Mouse (Mus musculus): ENCODE results near the gene Chd6.
"Not testable (repeated sequence)": the region's sequence is repeated elsewhere in the genome, so short reads cannot be mapped to it uniquely, and the experiment has no call there.

Gene Chd6

DNA sequence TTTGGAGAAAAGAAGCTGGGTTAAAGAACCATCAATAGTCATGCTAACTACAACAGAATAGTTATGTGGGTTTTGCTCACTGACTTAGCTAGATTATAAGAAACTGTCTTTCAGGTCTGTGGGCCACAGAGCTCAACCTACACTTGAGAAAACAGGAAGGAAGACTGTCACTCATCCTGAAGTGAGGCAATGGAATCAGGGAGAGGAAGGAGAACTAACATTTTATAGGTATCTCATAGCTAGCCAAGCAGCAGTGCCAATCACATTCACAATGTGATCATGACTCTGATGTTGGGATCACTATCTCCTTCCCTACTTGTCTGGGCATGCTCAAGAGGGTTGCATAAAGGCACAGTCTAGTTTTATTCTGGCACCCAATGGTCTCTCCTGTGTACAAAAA, 121.4 kb downstream of the Chd6 start:
- DNase-seq (ENCODE audit: low spot score), result no peak

DNA sequence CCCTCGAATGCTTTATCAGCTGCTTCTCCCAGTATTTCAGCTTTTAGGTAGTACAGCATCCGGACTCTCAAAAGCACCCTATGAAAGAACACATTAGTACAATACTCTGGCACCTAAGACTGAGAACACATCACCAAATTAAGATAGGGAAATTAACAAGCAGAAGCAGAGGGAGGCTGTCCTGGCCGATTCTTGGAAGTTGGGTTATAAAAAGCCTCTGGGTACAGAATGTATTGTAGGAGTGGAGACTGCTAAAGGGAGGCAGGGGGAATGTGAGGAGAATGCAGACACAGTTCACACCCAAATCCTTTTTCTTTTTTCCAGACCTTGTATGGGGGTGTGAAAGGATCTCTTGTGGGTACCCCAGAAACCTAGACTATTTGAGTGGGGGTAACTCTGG, 126.2 kb downstream of the Chd6 start:
- no peak for DNase-seq (ENCODE audit: low spot score)

DNA sequence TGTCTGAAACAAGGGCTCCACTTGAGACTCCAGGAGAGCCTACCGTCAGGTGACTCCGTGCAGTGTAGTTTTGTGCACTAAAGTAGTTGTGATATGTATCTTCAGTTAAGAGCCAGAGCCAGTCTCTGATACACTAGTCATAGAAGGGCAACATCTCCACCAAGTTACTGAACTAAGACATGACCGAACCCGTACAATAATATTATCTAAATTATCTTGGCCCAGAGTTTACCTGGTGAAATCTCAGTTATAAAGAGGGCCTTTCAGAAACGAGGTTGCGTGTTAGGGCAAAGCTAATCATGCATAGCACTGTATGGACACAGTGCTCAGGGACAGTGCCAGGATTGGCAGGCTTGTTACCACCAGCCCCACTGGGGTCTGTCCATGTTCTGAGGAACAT, 127.1 kb downstream of the Chd6 start:
- DNase-seq (ENCODE audit: low spot score), result no peak

DNA sequence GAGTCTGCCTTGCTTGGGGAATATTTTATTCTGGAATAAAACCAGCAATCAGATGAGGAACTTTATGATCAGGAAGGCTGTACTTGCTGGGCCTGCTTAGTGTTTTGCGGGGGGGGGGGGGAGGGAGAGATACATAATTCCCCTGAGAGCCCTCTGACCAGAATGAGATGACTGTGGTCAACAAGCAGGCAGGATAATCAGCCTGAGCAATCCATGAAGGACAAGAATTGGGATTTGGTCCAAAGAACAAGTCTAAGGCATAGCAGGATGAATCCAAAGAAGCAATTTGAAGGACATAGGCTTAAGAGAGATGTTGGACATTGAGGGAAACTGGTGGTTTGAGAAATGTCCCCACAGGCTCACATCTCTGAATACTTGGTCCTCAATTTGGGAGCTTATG, 130.2 kb downstream of the Chd6 start:
- no peak for DNase-seq (ENCODE audit: low spot score)

DNA sequence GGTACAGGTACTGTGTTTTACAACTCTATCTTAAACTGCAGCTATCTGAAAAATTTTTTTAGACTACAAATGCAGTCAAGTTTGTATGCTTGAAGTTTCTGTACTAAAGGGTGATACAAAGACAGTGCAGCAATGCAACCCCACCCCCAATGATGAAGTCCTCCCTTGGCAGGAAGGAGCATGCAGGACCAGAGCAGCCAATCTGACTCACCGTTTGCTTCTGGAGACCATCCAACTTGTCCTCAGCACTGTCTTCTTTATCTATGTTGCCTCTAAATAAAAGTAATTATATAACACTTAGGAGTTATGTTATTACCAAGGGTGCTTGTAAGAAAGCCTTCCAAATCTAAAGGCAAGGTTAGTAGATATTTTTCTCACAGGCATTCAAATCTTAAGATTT, 131.6 kb downstream of the Chd6 start:
- no peak for DNase-seq (ENCODE audit: low spot score)

DNA sequence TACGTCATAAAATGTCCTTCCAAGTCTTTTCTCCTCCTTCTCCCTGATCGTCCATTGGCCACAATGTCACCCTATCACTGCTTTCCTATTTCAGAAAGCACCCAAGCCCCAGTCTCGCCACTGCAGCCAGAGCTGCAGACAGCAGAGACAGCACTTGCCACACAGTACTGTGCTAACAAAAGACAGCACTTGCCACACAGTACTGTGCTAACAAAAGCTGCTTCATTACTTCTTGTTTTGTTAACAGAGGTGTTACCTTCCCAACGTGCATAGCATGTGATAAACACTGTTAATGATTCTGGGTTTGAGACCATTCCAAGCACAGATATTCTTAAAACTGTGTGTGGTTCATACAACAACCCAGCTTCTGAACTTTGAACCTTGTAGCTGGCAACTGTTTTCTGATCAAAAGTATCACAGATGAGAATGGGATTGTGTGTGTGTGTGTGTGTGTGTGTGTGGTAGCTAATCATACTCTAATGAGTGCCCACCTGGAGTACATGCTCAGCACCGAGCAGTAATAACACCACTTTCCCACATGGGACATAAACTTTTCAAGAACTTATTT, 135.1 kb downstream of the Chd6 start:
- no peak for DNase-seq (ENCODE audit: low spot score)

DNA sequence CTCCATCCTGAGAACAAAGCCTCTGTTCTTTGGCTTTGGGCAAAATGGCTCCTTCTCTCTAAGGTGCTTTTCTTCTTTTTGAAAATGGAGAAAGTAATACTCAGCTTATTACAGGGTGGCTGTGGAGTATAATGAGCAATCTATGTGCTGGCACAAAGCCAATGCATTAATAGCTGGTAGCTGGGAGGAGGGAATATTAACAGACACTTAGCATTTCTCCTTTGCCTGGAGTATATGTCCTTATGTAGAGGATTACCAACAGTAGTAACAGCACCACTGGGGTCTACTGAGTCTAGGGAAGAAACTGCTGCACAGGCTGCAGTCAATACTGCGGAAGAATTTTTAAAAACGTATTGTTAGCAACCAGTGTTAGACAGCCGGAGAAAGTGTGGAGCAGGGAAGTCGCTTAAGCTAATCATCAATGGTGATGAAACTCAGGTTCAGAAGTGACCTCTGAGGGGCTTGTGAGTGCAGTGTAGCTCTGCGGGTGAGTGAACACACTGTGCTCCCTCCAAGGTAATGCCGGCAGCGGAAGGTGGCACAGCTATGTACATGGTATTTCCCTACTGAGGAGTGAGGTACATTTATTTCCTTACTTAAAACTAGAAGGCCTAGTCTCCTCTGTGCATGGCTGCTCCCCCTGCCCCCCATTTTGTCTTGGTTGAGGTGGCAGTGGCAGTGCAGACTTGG, 136.6 kb downstream of the Chd6 start:
- DNase-seq (ENCODE audit: low spot score), result no peak

DNA sequence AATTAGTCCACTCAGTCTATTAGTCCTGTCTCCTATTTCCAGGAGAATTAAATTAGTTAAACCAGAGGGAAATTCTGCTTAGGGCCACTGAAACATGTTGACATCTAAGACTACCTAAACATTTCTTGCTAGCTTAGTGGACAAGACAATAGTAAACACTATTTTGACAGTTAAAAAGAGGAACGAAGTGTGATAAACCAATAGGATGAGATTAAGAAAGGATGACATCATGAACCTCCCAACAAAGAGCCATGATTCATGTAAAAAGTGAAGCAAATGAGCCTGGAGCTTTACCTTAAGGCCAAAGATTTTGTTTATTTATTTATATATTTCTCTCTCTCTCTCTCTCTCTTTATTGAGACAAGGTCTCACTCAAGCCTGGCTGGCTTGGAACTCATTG, 146.7 kb downstream of the Chd6 start:
- no peak for DNase-seq (ENCODE audit: low spot score)

DNA sequence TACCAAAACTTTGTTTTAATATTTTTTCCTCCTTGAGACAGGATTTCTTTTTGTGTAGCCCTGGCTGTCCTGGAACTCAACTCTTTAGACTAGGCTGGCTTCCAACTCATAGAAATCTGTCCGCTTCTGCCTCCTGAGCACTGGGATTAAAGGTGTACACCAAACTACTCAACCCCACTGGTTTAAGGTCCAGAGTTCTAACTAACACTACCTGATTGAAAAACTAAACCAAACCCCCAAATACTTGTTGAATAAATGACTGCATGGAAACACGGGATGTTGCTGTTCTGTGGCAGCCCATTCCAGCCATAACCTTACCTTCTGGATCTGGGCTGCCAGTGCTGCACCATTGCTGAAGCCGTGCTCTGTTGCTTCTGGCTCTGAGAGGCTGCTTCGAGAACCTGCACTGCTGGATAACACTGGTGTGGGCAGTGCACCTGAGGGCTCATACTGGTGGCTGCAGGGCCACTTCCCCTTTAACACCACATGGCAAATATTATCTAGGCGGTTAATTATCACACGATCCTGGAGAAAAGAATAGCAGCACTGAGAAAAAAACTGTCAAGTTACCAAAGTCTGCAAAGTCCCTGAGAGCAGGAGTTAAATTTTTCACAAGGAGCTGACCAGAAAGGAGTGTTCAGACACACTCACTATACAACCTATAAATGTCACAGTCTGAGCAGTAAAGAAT, 147.8 kb downstream of the Chd6 start:
- no peak for DNase-seq (ENCODE audit: low spot score)

DNA sequence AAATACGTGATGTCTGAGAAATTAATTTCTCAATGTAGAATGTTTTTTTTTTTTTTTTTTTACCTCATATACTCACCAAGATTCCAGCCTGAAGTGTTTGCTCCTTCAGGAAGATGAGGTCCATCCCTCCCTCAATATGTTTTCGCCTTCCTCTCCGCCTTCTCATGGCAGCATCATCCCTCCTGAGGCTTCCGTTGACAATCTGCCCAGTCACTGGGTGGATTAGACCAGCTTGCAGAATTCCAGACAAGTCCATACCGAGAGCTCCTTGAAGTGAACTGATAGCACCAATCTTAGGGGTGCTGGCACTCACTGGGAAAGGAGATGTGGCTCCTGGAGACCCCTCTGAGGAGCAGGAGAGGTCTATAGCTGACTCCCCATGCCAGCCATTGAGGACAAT, 149.0 kb downstream of the Chd6 start:
- DNase-seq (ENCODE audit: low spot score), result no peak

DNA sequence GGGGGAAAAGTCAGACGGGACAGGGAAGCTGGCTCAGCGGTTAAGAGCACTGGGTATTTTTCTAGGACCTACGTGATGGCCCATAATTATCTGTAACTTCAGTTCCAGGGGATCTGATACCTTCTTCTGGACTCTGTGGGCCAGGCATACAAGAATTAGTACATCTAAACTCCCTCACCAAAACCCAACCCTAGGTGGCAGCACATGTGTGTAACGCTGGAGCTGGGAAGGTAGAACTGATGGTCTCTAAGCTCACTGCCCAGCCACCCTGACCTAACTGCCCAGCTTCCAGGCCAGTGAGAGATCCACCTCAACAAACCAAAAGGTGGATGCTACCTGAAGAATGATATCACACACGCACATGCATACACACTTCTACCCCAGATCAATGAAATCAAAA, 150.1 kb downstream of the Chd6 start:
- DNase-seq (ENCODE audit: low spot score), result no peak

DNA sequence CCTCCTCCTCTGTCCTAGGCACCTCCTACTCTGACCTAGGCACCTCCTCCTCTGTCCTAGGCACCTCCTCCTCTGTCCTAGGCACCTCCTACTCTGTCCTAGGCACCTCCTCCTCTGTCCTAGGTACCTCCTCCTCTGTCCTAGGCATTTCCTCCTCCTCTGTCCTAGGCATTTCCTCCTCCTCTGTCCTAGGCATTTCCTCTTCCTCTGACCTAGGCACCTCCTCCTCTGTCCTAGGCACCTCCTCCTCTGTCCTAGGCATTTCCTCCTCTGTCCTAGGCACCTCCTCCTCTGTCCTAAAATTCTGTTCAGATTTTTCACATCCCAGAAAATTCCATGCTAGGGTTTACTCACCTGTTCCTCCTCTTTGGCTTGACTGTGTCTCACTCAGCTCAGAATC, 151.1 kb downstream of the Chd6 start:
- DNase-seq (ENCODE audit: low spot score), result not testable (repeated sequence)

DNA sequence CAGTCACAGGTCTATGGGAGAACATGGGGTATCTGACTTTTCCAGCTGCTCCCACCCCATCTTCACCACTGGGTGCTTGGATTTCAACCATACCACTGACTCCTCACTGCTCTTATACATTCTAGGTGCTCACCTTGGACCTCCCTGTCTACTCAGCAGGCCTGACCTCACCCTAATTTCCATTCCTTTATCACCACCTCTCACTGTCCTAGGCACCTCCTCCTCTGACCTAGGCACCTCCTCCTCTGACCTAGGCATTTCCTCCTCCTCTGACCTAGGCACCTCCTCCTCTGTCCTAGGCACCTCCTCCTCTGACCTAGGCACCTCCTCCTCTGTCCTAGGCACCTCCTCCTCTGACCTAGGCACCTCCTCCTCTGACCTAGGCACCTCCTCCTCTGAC, 151.6 kb downstream of the Chd6 start:
- not testable (repeated sequence) for DNase-seq (ENCODE audit: low spot score)

DNA sequence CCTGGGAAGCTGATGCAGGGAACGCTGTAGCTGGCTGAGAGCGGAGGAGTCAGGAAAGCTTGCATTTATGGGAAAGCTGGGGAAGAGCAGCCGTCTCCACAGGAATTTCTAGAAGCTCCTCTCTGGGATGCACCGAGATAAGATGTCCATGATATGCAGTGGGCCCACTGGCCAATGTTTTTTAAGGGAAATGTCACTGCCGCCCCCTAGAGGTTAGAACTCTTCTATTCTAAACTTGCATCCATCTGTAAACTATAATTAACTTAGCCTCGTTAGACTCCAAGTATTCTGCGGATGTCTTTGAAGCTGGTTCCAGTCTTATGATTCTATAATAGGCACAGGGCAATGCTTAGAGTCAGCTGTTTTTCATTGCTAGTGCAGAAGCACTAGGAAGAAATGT, 153.5 kb downstream of the Chd6 start:
- no peak for DNase-seq (ENCODE audit: low spot score)

DNA sequence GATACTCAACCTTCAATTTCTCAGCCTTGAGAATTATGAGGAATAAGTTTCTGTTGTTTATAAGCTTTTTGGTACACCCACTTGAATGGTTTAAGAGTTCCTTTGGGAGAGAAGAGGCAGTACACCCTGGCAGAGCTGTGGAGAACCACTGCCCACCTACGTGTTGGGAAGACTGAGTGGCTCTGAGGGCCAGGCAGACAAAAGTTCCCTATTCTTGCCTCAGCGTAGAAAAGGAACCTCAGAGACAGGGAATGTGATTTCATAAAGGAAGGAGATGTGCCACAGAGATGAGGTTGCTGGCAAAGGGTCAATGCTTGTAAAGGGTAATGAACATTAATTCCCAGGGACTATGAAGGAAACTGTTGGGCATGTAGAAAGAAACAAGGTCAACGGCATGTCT, 154.3 kb downstream of the Chd6 start:
- no peak for DNase-seq (ENCODE audit: low spot score)

DNA sequence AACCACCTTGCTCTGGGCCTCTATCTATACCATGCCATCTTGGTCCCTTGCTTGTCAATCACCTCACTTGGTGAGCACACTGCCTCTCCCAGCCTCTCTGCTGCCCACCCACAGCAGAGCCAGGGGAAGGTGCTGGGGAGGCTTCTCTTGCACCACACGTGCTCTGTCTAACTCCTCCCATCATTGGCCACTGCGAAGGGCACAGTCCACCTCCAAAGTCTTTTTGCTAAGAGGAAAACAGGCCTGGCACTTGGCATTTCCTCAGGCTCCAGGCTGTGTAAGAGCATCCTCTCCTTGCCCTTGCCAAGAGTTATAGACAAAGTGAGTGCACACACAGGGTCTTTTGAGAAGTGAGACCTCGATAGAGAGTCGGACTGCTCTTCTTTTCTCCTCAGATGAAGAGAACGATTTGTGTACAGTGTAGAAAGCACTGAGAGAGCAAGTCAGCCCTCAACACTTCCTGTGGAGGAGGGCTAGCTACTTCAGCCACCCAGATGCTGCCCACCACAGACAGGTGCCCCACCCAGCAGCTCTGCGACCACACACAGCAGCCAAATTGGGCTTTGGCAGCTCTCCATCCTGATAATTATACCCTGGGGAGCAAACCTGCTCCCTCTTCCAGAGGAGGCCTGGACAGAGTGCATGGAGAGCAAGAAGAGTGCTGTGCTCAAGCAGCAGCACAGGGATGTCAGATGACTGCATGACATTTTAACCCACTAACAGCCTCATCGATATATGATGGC, 155.6 kb downstream of the Chd6 start:
- no peak for DNase-seq (ENCODE audit: low spot score)

DNA sequence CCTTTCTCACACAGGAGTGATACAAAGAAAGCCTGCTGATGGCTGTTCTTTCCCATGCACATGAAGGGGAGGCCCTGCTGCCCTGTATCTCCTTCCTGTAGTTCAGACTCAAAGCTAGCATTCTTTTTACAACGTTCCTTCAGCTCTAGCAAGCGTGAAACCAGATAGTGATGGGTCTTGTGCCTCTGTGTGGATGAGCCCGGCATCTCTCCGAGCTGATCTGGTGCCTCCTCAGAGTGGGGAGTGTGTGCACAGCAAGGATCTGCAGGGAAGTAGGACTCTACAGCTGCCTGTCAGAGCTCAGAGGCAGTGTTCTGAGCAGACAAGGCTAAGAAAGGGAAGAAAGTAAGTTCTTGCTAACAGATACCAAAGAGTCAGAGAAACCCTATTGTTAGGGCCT, 157.3 kb downstream of the Chd6 start:
- no peak for DNase-seq (ENCODE audit: low spot score)

DNA sequence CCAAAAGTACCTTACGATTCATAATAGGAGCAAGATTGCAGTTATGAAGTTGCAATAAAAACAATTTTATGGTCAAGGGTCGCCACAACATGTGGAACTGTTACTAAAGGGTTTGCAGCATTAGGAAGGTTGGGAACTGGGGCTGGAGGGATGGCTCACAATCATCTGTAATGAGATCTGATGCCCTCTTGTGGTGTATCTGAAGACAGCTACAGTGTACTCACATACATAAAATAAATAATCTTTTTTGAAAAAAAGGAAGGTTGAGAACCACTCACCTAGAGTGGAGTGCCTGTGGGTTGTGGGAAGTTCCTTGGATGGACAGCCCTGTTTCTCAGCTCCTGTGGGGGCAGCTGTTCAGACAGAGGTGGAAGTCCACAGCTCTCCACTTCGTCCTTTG, 166.4 kb downstream of the Chd6 start:
- no peak for DNase-seq (ENCODE audit: low spot score)

DNA sequence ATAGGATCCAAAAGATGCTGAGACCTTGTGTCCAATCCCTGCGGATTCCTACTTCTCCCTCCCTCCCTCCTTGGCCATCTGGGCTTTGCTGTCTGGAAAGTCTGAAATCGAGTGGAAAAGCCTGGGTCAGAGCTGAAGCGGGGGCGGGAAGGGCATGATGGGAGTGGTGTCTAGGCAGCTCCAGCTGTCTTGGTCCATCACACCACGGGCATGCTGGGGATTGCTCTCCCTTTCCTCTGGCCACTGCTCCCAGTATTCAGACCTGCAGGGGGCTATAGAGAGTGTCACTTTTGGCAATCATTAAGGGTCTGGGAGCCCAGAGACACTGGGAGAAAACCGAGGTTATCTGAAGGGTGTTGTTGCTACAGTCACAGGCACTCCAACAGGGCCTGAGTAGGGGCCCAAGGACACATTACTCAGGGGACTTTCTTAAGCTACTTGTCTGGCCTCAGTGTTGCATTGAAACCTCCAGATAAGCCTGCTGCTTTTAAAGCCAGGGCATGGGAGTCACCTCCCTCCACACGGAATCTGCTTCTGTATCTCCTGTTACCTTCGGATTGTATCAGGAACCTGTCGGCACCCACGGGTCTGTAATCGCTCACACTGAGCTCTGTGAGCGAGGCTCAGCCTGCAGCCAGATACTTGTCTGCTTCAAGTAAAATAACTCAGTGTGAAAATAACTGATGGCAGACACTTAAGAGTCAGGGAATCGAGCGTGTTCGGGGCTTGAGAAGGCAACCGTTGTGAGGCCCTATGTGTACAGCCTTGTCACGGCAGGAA, 167.8 kb downstream of the Chd6 start:
- DNase-seq (ENCODE audit: low spot score), result no peak

DNA sequence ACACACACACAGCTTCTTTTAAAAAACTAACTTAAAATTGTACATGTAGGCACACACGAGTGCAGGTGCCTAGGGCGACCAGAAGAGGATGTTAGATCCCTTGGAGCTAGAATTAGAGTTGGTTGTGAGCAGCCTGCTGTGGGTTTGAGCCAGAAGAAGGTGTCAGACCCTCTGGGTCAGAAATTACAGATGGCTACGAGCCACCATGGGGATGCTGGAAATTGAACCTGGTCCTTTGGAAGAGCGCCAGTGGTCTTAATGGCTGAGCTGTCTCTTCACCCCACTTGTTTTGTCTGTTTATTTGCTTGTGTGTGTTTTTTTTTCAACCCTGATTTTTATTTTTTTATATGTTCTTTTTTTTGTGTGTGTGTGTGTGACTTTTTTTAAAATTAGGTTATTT, 174.4 kb downstream of the Chd6 start:
- no peak for DNase-seq (ENCODE audit: low spot score)

DNA sequence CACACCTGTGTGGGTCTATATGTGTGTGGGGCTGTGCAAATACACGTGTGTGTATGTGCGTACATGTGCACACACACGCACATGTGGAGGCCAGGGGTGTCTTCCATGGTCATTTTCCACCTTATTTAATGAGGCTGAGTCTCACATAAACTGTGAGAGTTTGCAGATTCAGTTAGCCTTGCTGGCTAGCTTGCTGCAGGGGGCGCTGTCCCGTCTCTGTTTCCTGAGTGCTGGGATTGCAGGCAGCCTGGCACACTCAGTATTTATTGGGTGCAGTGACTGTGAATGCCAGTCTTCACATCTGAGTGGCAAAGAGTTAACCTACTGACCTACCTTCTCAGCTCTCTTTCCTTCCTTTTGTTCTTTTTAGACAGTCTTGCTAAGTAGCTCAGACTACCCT, 175.0 kb downstream of the Chd6 start:
- no peak for DNase-seq (ENCODE audit: low spot score)

DNA sequence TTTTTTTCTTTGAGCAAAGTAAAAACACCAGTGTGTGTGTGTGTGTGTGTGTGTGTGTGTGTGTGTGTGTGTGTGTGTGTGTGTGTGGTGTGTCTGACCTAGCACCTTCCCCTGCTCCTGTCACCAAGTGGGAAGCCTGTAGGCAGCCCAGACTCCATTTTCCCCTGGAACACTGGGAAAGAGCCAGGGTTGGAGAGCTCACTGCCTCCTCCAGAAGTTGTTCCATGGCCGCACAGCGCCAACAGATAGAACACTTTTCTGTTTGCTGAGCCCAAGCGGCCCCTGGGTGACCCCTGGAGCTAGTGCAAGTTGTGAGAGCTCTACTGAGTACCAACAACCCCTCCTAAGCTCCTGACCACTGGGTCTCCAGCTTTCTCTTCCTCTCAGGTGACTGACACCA, 175.9 kb downstream of the Chd6 start:
- no peak for DNase-seq (ENCODE audit: low spot score)

All from ovary, postnatal 14 days (tissue).